Mouse (Mus musculus): ENCODE results near the gene Stap1.
A peak's percentile ranks its signal among the peaks of the same experiment; 100 is the strongest.

The Stap1 gene

GRCm38 (mm10) chr5:86071538-86071937 is at the start of gene Stap1:
Stap1 (plus strand) TSS chr5:86071746.
- DNase-seq, result peak; percentile 15 to 52

GRCm38 (mm10) chr5:86029820-86030219 is 41.7 kb upstream of the Stap1 start:
- no peak for DNase-seq

GRCm38 (mm10) chr5:86063501-86063900 is 8.0 kb upstream of the Stap1 start:
- no peak for DNase-seq

- peak; percentile 95 for DNase-seq
These were observed 6.3 kb upstream of the Stap1 start, which contains the start of gene Cenpc1 for GRCm38 (mm10) chr5:86065101-86065875. Cenpc1 (minus strand) TSS chr5:86065583.

- no peak for DNase-seq
These were observed 5.5 kb upstream of the Stap1 start for GRCm38 (mm10) chr5:86065876-86066550.

- peak; percentile 76 to 83 for DNase-seq
These were observed 5.0 kb upstream of the Stap1 start for GRCm38 (mm10) chr5:86066551-86066929.

- DNase-seq, result no peak
These were observed 3.1 kb upstream of the Stap1 start for GRCm38 (mm10) chr5:86068451-86068850.

GRCm38 (mm10) chr5:86069121-86069520 is 2.4 kb upstream of the Stap1 start:
- DNase-seq, result no peak

- no peak for DNase-seq
These were observed 1.3 kb downstream of the Stap1 start for GRCm38 (mm10) chr5:86072756-86073386.

- DNase-seq, result no peak
These were observed 7.3 kb downstream of the Stap1 start for GRCm38 (mm10) chr5:86078720-86079334.

GRCm38 (mm10) chr5:86083987-86084386 is 12.4 kb downstream of the Stap1 start:
- no peak for DNase-seq

- no peak for DNase-seq
These were observed 13.4 kb downstream of the Stap1 start for GRCm38 (mm10) chr5:86084979-86085378.

- peak in 1 of 2 experiments; percentile 35 for DNase-seq
These were observed 15.2 kb downstream of the Stap1 start for GRCm38 (mm10) chr5:86086751-86087150.

GRCm38 (mm10) chr5:86094754-86095153 is 23.2 kb downstream of the Stap1 start:
- no peak for DNase-seq

- DNase-seq, result no peak
These were observed 27.4 kb downstream of the Stap1 start for GRCm38 (mm10) chr5:86098988-86099387.

GRCm38 (mm10) chr5:86100621-86101020 is 29.1 kb downstream of the Stap1 start:
- no peak for DNase-seq

- no peak for DNase-seq
These were observed 30.6 kb downstream of the Stap1 start for GRCm38 (mm10) chr5:86102176-86102575.

- no peak for DNase-seq
These were observed 35.1 kb downstream of the Stap1 start for GRCm38 (mm10) chr5:86106610-86107009.

GRCm38 (mm10) chr5:86111074-86111473 is 39.5 kb downstream of the Stap1 start:
- DNase-seq, result no peak

- no peak for DNase-seq
These were observed 41.5 kb downstream of the Stap1 start for GRCm38 (mm10) chr5:86113037-86113436.

- DNase-seq, result no peak
These were observed 42.5 kb downstream of the Stap1 start for GRCm38 (mm10) chr5:86113997-86114396.

GRCm38 (mm10) chr5:86118457-86119094 is 47.0 kb downstream of the Stap1 start:
- no peak for DNase-seq

- DNase-seq, result no peak
These were observed 57.2 kb downstream of the Stap1 start for GRCm38 (mm10) chr5:86128749-86129148.

All from thymus, adult 18-20 months (tissue).